Mouse (Mus musculus) retina, adult 2 months (tissue): Measurements from ENCODE around the gene Pmepa1.

Experiments used
- DNase-seq: peaks from one replicate; pipeline ENCODE4 v3.0.0-alpha.2; 2012; ENCODE audit warnings: low read depth, low spot score

Gene Pmepa1

DNA sequence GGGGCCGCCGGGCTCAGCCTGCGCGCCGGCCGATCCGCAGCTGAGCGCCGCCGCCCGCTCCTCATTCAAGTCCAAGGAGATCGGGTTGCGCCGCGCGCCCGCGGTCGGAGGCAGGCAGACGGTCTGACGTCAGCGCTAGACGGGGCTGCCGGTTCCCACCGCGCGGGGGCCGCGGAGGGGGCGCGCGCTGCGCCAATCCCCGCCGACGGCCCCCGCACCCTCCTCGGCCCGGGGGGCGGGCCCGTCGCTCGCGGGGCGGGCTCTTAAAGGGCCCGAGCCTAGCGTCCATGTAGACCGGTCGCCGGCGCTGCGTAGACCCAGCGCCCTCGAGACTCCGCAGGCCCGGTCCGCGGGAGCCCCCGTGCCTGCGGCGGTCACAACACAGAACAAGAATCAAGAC is at the start of gene Pmepa1:
Gene Pmepa1, minus strand, starts transcription at position 125 of the 400 bp plus-strand sequence.
- peak; percentile 78 for DNase-seq

DNA sequence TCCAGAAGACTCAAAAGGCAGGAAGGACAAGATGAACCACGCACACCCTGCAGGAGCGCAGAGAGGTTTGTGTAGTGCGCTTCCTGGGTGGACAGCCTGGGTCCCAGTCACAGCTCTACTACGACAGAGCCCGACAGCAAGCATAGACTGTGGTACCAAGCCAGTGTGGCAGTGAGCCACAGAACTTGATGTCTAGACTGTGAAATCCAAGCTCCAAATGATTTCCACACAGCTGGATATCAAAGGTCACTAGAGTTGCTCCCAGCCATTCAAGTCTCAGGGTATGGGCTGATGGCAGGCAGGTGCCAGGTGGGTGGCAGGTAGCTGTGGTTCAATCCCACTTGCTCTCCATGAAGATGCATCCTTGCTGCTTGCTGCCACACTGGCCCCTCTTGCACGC is 45.4 kb upstream of the Pmepa1 start:
- no peak for DNase-seq

DNA sequence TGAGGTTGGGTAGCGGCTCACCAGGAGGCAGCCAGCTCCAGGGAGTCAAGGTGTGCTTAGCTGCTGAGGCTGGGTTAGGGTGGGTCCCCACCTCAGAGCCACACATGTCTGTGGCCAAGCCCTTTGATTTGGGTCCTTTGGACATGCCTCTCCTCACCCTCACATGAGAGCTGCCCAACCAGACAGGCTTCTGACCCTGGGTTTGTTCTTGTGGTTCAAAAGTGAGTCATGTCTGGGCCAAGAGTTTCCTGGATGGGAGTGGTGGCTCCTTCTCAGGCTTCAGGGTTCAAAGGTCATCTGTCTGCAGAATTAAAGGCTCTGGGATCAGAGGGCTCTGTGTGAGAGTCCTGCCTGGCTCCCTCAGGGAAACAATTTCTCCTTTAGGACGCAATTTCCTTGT is 44.9 kb upstream of the Pmepa1 start:
- DNase-seq, result no peak

DNA sequence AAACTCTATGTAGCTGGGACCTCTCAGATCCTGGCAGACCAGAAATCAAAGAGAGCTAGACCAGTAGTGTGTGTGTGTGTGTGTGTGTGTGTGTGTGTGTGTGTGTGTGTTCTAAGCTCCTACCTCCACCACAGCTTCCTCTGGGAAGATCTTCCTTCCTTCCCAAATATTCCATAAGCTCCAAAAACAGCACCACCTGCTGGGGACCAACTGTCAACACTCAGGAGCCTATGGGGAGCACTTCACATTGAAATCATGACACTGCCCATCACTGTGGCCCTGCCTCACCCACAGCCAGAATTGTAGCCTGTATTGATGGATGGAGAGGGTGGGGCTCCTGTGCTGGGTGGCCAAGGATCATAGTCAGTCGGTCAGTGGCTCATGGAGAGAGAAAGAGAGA is 38.0 kb upstream of the Pmepa1 start:
- DNase-seq, result no peak

DNA sequence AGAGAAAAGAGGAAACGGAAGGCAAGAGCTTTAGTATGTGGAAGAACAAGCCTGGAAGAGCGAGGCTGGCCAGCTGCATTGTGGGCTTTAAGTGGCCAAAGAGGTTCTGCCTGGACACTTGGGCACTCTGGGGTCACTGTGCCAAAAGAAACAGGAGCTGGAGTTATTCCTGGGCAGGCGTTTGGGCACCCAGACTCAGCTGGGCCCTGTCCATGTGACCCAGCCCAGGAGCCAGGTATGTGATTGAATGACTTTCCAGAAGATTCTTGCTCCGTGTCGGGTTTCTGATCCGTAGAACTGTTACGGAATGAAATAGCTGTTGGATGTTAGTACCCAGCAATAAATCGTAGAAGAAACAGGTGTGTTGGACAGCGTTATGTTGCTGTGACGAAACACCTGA is 32.2 kb upstream of the Pmepa1 start:
- no peak for DNase-seq

DNA sequence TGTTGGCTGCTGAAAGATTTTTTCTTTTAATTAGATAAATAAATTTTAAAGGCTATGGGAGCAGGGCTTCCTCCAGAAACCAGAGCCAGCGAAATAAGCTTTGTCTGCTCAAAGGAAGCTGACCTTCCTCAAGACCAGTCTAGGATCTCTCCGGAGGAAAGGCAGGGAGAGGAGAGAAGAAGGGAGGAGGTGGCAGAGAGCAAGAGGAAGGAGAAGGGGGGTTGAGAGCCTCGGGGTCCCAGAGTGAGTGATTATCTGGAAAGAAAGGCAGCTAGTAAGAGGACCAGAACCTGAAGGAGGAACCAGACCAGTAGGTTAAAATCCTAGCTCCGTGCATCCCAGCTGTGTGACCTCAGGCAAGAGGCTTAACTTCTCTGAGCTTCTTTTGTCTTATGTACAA is 31.7 kb upstream of the Pmepa1 start:
- DNase-seq, result no peak

DNA sequence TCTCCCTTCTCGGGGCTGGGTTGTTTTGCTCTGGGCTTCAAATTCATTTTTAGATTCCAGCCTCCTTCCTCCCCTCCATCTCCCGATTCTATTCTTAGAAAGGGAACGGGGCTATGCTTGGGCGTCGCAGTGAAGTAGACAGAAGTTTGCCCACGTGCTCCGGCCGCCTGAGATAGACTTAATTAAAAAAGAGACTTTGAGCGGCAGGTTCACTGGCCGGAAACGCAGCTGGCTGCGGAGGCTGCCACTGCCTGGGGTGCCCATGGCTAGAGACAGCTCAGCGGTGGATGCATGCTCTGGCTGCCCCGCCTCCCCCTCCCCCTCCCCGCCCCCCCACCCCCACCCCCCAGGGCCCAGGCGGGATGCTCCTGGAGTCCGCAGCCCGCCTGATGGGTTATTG is 31.2 kb upstream of the Pmepa1 start:
- DNase-seq, result peak; percentile 20

DNA sequence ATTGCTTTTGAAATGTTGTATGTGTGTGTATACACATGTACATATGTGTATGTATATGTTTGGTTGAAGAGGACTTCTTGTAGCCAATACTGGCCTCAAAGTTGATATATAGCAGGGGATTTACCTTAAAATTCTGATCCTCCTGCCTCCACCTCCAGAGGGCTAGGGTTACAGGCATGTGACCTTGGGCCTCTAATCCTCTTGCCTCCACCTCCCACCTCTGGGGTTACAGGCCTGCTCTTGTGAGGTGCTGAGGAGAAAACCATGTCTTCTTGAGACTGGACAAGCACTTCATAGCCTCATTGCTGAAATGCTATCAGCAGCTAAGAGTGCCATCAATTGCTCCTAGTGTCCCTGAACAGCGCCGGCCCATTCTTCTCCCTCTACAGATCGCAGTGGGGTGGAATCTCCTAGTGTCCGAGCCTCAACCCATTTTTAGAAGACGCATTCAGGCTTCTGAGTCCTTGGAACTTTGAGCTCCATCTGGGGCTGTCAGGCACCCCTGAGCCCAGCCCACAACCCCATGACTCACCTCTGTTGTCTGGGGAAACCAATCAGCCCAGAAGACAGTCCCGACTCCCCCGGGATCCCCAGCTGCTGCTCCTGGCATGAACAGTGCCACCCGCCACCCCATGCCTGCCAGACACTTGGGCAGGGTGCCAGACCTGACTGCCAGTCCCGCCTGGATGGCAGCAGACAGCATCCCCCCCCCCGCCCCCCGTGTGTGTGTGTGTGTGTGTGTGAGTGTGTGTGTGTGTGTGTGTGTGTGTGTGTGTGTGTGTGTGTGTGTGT is 30.6 kb upstream of the Pmepa1 start:
- DNase-seq, result peak; percentile 9

DNA sequence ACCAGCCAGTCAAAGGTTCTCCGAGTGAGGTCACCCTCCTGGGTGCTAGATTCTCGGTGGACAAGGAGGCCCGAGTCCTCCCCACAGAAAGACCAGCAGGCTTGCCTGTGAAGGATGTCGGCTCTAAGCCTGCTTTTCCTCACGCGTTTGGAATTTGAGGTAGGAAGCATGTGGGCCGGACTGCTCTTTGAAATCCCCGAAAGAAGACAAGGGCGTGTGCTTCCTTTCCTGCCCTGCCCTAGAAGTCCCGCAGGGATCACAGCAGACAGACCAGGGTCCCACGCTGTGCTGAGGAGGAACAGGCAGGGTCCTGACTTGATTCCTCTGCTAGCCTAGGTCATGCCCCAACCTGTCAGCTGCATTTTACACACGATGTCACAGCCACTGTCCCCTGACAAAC is 28.7 kb upstream of the Pmepa1 start:
- no peak for DNase-seq

DNA sequence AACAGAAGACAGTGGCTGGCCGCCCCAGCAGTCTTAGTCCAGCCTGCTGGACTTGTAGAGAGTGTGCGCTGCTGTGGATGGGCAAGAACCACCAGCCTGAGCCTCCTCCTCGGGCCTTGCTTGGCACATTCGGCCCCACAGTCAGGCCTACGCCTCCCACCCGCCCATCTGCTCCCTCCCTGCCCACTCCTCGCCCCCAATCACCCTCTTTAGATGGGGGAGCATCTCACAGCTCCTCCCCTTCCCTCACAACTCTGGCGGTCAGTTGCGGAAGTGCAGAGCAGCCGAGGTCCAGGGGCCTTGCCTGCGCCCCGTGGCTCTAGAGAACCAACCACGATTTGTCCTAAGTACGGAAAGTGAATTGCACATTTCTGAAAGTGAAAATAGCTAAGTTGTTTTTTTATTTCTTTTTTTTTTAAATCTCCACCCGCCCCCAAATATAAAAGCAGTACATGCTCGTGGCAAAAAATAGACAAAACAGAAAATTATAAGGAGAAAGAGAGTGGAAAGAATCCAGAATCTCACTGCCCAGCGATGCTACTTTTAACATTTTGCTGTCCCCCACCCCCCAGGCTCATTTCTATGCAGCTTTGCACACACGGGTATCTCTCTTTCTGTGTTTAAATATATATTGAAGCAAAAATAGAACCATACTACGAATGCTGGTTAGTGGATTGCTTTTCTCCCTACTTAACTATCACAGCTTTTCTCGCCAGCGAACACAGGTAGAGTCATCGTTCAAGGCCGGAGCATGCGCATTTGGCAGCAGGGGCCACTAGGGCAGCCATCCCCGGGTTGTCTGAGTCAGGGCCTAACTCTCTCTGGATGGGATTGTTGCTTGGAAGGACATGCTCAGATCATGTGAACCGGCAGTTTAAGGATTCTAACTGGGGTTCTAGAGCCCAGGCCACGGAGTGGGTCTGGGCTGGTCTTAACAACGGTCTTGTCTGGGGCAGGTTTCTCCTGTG is 24.6 kb upstream of the Pmepa1 start:
- no peak for DNase-seq

DNA sequence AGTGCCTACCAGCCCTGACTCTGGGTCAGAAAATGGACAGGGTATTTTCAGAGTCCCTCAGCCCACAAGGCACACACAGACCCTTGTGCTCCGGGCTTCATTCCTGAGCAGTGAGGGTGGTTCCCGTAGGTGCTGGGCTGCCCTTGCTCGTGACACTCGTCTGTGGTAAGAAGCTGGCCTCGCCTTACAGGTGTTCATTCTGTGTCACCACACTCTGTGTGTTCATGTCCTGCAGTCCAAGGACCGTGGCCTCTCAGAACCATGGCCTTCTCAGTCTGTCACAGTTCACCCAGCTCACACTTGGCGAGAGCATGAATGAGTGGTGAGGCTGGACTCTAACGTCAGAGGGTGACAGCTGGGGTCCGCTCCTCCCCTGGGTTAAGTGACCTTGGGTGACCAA is 20.1 kb upstream of the Pmepa1 start:
- DNase-seq, result no peak

DNA sequence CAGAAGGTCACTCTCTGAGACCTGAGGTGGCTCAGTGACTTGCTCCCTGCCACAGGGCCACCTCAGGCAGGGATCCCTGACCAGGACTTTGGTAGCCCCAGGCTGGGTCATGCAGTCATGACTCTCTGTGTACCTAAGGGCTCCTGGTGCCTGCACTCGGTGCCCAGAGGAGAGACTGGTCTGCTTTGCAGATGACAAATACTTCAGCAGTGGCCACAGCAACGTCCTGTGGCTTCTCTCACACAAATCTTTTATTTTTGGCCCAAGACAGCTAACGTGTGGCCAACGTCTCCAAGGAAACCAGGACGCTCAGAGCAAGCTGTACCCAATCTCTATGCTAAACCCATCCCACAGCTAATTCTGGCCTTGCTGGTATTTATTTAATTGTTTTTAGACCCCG is 16.7 kb upstream of the Pmepa1 start:
- DNase-seq, result no peak

DNA sequence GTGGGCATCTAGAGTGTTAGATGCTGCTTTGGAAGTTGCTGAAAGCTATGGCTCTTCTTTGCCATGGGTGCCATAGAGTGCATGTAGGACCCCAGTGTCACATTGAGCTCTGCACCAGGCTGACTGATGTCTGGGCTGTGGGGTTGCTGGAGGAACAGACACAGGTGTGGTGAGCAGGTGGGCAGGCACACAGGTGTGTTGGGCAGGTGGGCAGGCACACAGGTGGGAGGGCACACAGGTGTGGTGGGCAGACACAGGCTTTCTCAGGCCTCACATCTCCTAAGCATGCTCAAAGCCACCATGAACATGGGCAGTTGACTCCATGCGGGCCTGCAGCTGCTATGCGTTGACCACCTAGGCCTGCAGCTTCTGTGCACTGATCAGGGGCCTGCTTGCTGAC is 16.2 kb upstream of the Pmepa1 start:
- DNase-seq, result no peak

DNA sequence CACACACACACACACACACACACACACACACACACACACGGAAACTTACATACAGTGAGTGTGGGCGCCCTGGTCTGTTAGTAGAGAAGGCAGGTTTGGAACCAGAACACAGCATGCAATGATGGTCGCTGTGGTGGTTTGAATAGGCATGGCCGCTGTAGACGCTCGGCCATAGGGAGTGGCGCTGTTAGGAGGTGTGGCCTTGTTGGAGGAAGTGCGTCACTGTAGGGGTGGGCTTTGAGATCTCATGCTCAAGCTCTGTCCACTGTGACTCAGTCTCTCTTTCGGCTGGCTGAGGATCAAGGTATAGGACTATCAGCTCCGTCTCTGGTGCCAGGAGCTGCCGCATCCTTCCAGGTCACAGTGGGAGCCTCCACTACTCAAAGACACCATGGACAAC is 14.6 kb upstream of the Pmepa1 start:
- DNase-seq, result no peak

DNA sequence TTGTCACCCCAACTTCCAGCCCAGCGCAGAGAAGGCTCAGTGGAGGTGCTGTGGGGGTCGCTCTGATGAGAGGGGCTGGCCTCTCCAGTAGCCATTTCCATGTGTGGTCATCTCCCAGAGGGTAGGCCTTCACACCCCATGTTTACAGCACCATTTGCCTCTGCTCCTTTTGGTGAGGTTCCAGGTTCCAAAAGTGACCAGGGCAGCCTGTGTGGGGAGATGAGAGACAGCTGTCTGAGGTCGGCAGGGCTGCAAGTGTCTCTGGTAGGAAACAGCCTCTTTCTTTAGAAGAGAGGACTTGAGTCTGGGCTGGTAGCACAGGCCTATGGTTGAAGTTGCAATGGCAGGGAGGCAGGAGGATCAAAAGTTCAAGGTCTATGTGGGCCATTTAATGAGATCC is 13.6 kb upstream of the Pmepa1 start:
- DNase-seq, result no peak

DNA sequence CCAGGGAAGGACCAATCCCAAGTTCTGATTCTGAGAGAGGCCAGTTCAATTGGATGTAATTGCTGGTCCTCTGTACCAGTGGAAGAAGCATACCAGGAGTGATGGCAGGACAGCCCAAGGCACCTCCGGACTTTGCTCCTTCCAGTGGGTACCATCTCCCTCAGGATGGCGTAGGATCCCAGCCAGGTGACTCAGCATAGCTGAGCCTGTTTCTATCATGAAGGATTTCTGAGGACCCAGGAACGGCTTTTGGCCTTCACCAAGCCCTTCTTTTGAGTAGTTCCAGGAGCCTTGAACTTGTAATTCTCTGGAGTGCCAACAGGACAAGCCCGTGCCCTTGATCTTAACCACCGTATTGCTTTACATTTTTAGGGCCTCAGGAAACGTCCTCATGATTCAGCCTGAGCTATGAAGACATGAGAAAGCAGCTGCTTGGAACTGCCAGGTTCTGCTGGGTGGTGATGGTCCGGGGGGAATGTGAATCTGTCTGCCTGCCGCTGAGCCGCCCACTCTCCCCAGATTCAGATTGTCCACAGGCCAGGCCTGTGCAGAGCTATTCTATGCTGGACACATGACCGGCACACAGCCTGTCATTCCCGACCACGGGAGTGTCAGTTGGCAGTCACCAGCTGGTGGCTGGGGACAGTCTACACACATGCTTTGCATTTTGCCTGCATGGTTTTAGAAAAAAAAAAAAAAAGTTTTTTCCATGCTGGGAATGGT is 9.6 kb upstream of the Pmepa1 start:
- no peak for DNase-seq

DNA sequence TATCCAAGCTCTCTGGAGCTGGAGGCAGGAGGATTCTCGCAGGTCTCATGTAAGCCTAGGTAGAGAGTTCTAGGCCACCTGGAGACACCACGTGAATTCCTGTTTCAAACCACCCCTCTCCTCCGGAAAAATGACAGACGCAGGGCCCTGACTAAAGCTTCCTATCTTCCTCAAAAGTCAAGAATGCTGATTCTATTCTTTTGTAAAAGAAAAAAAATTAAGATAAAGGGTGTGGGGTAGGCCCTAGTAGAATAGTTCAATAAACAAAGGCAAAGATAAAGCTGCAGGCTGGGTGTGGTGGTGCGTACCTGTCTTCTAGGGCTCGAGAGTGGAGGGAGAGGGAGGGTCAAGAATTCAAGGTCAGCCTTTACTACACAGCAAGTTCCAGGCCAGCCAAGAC is 8.4 kb upstream of the Pmepa1 start:
- DNase-seq, result no peak

DNA sequence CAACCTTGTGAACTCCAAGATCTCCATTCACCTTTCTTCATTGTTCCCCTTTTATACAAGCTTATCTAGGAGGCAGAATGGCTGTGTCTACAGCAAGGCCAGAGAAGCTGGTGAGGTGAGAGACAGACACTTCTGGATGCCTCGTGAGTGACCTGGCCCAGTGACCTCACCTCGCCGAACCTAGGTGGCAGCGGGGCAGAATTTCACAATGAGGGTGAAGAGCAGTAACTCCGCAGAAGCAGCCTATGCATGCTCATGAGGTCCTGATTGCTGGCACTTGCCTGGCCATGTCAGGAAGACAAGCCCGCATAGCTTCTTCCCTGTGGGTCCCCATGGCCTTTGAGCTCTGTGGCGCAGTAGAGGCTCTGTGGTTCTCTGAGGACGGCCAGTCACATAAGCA is 5.9 kb upstream of the Pmepa1 start:
- no peak for DNase-seq

DNA sequence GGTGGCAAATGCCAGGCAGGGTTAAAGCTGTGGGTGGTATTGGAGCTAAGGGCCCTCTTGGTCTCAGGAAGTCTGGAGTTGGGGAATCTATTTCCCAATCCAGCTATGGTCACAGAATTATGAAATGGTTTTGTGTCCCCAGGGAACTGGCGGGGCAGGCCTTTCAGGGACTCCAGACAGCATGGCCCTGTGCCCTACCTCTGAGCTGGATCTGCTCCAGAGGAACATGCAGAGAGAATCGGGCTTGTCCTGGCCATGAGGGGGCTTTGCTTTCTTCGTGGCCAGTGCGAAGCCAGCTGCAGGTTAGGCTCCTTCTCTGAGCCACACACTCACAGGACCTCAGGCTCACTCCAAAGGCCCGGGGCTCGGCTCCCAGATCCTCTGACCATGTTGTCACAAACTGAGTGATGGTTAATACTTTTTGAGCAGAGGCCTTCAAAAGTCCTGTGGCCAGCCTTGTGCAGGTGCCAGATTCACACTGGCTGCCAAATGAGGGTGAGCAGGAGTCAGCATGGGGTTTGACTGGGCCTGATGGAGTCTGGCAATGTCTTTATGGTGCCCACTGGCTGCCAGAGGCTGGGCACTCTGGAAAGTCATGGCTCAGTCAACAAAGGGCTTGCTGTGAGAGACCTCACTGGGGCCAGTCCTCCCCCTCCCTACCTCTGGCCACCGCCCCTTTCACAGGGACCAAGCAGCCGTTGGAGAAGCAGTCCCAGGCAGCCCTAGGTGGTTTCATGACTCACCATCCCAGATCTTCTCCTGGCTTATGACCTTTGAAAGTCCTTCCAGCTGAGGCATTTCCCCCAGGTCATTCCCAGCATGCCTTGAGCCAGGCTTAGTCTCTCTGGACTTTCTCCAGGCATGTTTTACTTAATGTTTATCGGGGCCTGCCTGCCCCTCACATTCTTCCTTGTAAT is 4.9 kb upstream of the Pmepa1 start:
- DNase-seq, result no peak

DNA sequence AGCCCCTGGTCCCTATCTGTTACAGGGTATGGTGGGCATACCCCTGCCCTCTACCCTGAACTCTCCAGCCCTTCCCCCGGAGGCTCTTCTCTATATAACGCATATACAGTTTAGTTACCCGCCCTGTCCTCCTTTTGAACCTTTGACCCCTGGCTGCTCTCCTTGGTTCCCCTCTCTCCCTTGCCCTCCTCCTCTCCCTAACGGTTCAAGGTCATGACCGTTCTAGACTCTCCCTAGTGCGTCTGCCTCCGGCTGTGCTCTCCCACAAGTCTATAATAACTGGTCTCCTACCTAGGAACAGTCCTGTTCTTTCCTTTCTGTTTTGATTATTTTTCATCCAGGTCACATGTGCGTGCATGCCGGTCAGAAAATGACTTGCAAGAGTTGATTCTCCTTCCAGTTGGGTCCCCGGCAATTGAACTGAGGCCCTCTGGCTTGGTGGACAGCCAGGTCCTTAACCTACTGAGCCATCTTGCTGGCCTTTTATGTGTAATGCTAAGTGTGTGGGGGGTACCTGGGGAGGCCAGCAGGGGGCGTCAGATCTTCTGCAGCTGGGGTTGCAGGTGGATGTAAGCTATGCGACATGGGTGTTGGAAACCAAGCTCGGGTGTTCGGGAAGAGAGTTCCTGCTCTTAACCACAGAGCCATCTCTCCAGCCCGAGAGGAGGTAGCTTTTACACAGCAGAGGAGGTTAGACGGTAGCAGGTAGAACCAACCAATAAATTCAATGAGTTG is 2.7 kb upstream of the Pmepa1 start:
- no peak for DNase-seq
